Mouse (Mus musculus) c-Kit-positive CD71-positive TER-119-negative erythroid progenitor cells, embryonic 14.5 days (primary cell): Measurements from ENCODE around the gene Gm49336.

Experiments used
- DNase-seq: peaks from one replicate; pipeline ENCODE4 v3.0.0-alpha.2; 2013; ENCODE audit warnings: low read depth

Gene Gm49336

DNA sequence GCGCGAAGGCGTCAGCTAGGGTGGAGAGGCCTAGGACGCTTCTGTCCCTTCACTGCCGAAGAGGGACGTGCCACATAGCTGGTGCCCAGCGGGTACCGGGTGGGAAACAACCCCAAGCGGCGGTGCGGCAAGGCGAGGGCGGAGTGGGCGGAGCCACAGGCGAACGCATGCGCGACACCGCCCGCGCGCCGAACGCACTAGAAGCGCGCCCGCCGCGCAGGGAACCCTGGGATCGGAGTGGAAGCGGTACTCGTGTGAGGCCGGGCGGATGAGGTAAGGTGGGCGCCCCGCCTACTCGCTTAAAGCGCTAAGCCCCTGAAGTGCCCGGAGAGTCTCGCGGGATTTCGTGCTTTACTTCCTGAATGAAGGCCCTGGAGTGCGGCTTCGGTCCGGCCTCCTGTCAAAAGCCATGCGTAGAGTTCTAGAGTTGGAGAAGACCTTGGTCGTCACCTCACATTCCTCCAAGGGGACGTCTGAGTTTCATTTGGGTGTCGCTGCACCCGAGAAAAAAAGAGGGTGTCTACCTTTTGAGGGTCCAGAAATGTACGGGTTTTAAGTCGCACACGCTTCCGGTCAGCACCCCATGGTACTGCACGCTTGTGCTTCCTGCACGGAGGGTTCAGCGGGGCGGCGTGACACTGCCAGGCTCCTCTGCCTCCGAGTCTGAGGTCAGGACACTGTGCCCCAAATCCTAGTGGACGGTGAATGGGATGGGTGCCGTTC, at the start of gene Gm49336, which contains the start of gene Nupl1:
Gene Gm49336 (minus strand): TSS at position 227 of the 723 bp plus-strand sequence.
Gene Nupl1 (minus strand): TSS at position 151 of the 723 bp plus-strand sequence.
- peak; percentile 98 for DNase-seq

DNA sequence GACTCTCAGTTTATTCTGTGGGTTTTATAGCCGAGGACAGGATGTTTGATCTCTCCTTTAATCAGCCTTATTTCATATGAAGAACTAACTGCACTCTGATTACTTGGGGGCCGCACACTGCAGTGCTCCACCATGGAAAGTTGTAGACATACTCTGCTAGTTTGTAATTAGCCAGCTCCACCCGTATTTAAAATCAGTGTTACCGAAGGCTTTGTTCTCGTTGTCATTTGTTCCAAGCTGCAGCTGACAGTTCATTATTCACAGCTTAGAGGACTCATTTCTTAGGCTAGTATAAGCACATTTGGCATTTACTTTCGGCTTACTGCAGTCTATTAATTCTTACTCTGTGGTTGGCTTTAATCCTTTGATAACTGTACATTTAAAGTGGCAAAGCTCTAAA, 49.7 kb upstream of the Gm49336 start:
- no peak for DNase-seq

- no peak for DNase-seq
Measured at GRCm38 (mm10) chr14:60300224-60300991, 49.1 kb upstream of the Gm49336 start.

GRCm38 (mm10) chr14:60295531-60295930, 44.2 kb upstream of the Gm49336 start:
- no peak for DNase-seq

DNA sequence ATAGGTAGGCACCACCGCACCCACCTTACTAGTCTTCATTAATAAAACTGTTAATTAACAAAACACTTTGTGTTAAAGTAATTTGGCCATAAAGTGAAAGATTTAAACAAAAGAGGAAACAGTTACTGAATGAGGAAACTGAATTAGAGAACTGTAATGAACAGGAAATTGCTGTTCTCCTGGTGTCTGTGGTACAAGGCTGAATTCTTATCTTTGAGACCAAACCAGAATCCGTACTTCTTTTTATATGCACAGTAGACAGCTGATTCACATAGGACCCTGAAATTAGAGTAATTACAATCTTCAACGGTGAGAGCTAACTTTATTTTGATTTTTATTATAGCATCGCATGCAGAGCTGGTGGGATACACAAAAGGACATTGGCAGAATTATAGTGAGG, 39.1 kb upstream of the Gm49336 start:
- DNase-seq, result no peak

DNA sequence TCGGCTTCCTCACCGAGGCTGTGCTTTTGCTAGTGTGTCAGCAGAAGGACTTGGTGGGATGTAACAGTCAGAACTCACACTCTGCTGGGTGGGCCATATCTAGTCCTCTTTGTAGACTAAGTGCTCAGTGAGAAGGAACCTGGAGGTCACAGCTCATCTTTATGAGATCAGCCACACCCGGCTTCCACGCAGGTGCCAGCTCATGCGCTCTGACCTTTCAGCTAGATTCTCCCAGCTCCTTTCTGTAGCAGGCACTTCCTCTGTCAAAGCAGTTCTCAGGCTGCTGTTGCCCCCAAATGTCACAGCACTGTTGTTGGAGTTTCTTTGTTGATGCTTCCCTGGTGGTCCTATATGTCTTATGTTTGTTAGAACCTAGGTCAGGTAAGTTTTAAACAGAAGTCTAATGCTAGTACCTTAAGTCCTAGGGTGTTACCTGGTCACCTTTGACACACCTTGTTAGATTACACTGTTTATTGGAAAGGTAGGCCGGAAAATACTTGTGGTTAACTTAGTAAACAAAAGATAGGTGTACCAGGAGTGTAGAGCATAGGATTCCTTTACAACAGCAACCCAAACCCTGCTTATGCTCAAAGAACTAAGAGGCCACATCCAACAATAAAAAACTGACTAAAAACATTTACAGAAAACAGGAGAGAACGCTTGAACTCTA, 35.0 kb upstream of the Gm49336 start:
- DNase-seq, result no peak

DNA sequence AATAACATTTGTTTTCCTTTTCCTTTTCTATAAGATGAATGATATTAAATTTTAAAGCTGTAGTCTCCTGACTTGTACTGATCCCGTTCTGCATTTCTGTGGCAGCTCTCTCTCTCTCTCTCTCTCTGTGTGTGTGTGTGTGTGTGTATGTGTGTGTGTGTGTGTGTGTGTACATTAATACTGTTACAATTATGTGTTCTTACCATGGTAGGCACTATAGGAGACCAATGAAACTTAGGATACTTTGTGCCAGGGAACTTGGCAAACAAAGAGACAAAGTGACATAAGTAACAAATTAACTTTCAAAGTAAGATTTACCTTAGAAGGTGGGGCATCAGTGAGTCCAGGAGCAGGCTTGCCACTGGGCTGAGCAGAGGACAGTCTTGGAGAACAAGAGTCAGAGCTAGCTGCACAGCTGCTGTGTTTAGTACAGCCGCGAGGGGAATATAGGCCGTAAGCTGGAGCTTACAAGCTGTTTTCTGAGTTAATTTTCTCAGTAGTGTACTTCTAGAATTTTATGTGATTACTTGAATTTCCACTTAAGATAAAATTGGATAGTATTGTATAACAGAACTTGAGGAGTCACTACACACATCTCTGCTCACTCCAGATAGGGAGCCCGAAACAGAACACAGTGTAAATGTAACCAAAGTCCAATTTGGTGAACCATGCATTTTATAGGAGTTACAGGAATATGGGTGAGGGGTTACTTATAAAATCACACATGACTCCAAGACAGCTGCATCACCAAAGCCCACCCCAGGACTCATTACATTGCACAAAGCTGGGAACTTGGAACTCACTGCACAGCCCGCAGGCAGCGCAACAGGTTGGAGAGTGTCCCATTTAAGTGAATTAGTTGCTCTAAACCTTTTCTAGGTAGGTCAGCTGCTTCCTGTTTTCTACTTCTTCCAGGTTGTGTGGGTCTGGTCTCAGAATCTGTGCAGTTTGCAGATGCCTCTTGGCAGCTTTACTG, 24.3 kb upstream of the Gm49336 start:
- no peak for DNase-seq

- DNase-seq, result no peak
Measured at GRCm38 (mm10) chr14:60273346-60273745, 22.0 kb upstream of the Gm49336 start.

DNA sequence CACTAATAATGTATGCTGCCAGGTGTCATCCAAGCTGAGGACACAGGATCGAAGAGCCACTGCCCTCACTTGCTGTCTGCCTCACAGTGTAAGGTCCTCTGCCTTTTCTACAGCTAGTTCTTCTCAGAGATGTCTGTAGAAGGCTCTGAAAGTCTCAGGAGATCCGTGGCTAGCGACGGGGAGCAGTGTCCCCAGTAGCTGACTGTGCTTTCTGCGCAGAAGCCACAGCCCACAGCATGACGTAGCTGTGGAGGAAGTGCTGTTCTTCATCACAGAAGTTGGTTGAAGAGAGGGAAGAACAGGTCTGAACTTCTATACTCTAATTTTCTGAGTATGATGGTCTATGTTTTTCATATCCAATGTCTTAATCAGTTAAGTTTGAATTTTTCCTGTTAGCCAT, 18.0 kb upstream of the Gm49336 start:
- no peak for DNase-seq

GRCm38 (mm10) chr14:60264990-60265876, 13.9 kb upstream of the Gm49336 start, which contains the start of gene Mtmr6:
Gene Mtmr6, plus strand, starts transcription at chr14:60265228.
- peak; percentile 98 for DNase-seq

DNA sequence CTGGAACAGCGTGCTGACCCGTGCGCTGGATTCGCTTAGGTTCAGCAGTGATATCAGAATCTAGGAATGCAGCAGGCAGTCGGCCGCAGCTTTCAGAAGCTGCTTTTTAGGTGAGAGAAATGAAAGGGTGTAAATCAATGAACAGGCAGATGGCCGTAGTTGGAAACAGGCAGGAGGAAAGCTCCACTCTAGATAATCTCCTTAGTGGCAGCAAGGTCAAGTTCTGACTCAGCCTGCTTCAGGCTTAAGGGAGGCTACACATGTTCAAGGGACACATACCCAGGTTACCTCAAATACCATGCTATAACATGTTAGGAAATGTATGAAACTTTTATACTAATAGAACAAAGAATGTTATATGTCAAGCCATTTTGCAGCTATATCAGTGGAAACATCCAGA, 11.0 kb upstream of the Gm49336 start:
- DNase-seq, result no peak

DNA sequence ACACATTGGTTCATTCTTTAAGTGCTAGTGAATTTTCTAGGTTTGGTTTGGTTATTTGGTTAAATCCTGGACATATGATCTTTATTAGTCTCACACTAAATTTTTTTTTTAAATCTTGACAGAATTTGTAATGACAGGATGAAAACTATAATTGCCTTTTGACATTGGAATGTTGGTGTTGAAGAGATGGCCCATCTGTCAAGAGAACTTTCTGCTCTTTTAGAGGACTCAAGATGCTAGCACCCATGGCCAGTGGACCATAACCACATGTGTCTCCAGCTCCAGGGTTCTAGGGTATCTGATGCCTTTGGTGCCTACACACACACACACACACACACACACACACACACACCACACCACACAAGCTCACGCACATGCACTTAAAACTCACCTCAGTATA, 6.5 kb upstream of the Gm49336 start:
- no peak for DNase-seq

DNA sequence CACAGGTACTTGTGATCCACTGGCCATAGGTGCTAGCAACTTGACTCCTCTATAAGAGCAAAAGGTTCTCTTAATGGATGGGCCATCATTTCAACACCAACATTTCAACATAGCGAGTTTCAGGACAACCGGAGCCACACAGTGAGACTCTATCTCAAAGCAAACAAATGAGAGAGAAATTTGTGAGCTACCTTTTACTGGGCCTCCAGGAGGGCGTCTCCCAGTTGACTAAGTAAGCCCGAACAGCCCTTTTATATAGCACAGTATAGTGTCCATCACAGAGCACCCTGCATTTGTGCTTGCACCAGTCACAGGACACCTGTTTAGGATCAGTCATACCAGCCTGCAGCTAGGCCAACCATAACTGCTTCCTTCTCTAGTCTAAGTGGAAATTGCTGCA, 5.8 kb upstream of the Gm49336 start:
- DNase-seq, result no peak

GRCm38 (mm10) chr14:60256356-60256755, 5.0 kb upstream of the Gm49336 start:
- no peak for DNase-seq

GRCm38 (mm10) chr14:60254774-60255173, 3.5 kb upstream of the Gm49336 start:
- DNase-seq, result no peak

GRCm38 (mm10) chr14:60253466-60253865, 2.2 kb upstream of the Gm49336 start:
- no peak for DNase-seq

DNA sequence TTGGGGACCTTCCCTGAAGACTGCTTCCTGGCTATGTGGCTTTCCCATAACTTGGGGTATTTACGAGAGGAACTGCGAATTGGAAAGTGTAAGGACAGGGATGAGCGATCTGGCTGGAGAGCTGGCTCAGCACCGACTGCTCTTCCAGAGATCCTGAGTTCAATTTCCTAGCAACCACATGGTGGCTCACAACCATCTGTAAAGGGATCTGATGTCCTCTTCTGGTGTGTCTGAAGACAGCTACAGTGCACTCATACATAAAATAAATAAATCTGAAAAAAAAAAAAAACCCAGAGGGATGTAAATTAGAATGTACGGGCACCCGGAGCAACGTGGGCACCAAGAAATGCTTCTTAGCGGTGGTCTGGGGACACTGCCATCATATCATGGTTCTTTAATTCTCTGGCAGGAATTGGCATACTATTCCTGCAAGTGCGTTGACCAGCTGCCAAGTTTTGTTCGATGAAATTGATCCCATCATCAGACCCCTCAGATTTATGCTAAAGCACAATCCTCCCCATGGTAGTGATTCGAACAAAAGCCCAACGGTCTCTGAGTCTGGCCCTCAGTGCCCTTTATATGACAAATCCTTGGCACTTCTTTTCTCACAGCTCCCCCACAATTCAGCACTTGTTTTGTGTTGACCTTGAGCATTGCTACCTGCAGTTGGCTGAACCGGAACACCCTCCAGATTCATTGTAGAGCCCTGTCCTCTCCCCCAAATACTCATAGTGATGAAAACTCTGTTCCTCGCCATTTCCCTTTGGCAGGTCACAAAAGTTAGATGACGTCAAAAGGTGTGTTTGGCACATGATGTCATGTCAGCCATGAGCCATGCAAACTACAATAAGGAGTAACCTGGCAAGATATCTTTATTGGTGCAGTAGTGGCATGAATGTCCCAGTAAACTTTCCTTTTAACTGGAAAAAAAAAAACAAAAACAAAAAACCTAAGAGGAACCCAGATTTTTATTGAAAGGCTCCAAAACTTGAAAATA, 995 bp upstream of the Gm49336 start:
- no peak for DNase-seq

DNA sequence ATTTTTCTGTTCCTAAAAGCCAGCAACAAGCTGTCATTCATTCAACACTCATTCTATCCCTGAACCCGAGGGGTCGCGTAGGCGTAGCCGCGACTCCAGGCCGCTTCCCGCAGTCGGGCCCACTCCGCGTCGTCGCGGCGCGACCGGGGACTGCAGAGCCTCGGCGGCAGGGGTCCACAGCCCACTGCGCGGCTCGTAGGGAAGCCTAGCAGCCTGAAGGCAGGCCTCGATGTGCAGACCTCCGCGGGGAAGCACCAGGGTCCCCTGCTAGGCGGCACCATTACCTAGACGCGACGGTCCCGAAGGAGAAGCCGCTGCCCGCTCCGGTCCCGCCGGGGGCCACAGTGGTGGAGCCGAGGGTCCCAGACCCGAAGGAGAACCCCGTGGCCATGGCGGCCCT, 428 bp downstream of the Gm49336 start:
- no peak for DNase-seq

- DNase-seq, result no peak
Measured at GRCm38 (mm10) chr14:60250366-60250765, 941 bp downstream of the Gm49336 start.
